Mouse (Mus musculus): ENCODE data around the gene Svop. TPM values are rescaled to one million over a fixed set of nuclear protein-coding genes. Genes with fewer than 3 reads are reported as not detected.

The Svop gene
- polyA plus RNA-seq, 1 experiment from 2014 or later, result not detected

- peaks cover 22% of the 10 kb centered on the region; the same call in 1 of the 2 replicates for H3K27me3 ChIP-seq
- H3K4me2 ChIP-seq, result no peak overlapping the region
- WGBS (ENCODE audit: insufficient replicate concordance), result 48% methylated on average over 6 of the region's 6 CpGs
- no peak for ATAC-seq (ENCODE audit: insufficient read depth)
- H3K9ac ChIP-seq, result no peak overlapping the region
- no peak overlapping the region for H3K27ac ChIP-seq (replicated peaks)
- H3K4me1 ChIP-seq (replicated peaks), result peaks cover 6% of the 10 kb centered on the region; the same call in 1 of the 2 replicates
- no peak overlapping the region for H3K4me3 ChIP-seq (replicated peaks)
- no peaks in the 10 kb centered on the region for H3K9me3 ChIP-seq (replicated peaks)
- no peaks in the 10 kb centered on the region for H3K36me3 ChIP-seq (replicated peaks)
Observed at GRCm38 (mm10) chr5:114024390-114024789, 67.0 kb downstream of the Svop start.

DNA sequence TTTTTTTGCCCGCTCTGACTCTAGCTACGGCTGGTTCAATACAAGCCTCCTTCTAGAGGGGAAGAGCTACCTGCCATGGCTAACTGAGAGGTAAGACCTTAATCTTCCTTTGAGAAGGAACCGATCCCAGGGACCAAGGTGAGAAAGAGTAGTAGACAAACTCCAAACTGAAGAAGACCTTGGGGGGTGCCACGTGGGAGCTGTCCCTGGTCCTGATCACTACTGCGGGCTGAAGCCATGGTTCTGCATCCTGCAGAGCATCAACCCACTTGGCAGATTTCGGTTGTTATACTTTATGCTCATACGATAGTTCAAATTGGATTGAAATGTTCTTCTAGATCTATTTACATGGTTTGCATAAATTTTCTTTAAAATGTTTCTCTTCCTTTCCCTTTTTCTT lies 76.2 kb downstream of the Svop start:
- Histone ChIP-seq H3K4me2 (no peak overlapping the region), H3K9me3 (replicated peaks) (no peaks in the 10 kb centered on the region), H3K4me1 (replicated peaks) (no peaks in the 10 kb centered on the region), H3K27me3 (peaks cover 7% of the 10 kb centered on the region; the same call in 1 of the 2 replicates), H3K27ac (replicated peaks) (no peak overlapping the region), H3K36me3 (replicated peaks) (no peaks in the 10 kb centered on the region), H3K9ac (no peak overlapping the region), H3K4me3 (replicated peaks) (no peak overlapping the region)
- no peak for ATAC-seq (ENCODE audit: insufficient read depth)
- WGBS (ENCODE audit: insufficient replicate concordance), result 56% methylated on average over 7 of the region's 7 CpGs

GRCm38 (mm10) chr5:114009049-114009448 lies 82.3 kb downstream of the Svop start:
- H3K27me3 ChIP-seq, result peaks cover 19% of the 10 kb centered on the region
- no peak overlapping the region for H3K4me3 ChIP-seq (replicated peaks)
- 44% methylated on average over 4 of the region's 4 CpGs for WGBS (ENCODE audit: insufficient replicate concordance)
- H3K4me1 ChIP-seq (replicated peaks), result 0 out of 2 replicates have a peak, but pooled peaks cover 3% of the 10 kb centered on the region
- ATAC-seq (ENCODE audit: insufficient read depth), result no peak
- no peak overlapping the region for H3K9ac ChIP-seq
- H3K36me3 ChIP-seq (replicated peaks), result no peaks in the 10 kb centered on the region
- no peaks in the 10 kb centered on the region for H3K9me3 ChIP-seq (replicated peaks)
- no peak overlapping the region for H3K27ac ChIP-seq (replicated peaks)
- H3K4me2 ChIP-seq, result no peak overlapping the region

- 72% methylated on average over 12 of the region's 12 CpGs for WGBS (ENCODE audit: insufficient replicate concordance)
- H3K4me1 ChIP-seq (replicated peaks), result peaks cover 11% of the 10 kb centered on the region; the same call in 1 of the 2 replicates
- no peak overlapping the region for H3K4me2 ChIP-seq
- no peaks in the 10 kb centered on the region for H3K36me3 ChIP-seq (replicated peaks)
- H3K27ac ChIP-seq (replicated peaks), result no peak overlapping the region
- H3K4me3 ChIP-seq (replicated peaks), result no peak overlapping the region
- H3K27me3 ChIP-seq, result peaks cover 22% of the 10 kb centered on the region
- H3K9me3 ChIP-seq (replicated peaks), result no peaks in the 10 kb centered on the region
- H3K9ac ChIP-seq, result no peak overlapping the region
- ATAC-seq (ENCODE audit: insufficient read depth), result no peak
Observed at GRCm38 (mm10) chr5:114007753-114008453, 83.5 kb downstream of the Svop start.

DNA sequence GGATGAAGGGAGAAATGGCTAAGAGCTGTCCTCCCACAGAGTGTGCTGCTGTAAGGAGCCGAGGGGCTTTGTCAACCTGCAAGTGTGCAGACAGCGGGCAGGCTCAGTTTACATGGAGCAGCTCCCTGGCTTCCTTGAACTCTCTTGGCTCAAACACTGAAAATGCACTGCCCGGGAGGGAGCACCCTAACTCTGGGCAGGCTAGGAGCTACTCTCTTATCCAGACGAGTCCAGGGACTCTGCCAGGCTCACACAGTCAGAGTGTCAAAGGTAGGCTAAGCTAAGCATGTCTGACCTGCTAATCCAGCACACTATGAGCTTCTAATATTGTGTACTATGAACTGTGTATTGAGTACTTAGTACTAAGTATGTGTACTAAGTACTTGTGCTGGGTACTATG lies 84.4 kb downstream of the Svop start:
- Histone ChIP-seq H3K27ac (replicated peaks) (no peak overlapping the region), H3K4me2 (no peak overlapping the region), H3K27me3 (peaks cover 22% of the 10 kb centered on the region), H3K36me3 (replicated peaks) (no peaks in the 10 kb centered on the region), H3K9ac (no peak overlapping the region), H3K9me3 (replicated peaks) (no peaks in the 10 kb centered on the region), H3K4me3 (replicated peaks) (no peak overlapping the region), H3K4me1 (replicated peaks) (peaks cover 13% of the 10 kb centered on the region; the same call in 1 of the 2 replicates)
- WGBS (ENCODE audit: insufficient replicate concordance), result 64% methylated on average over 4 of the region's 4 CpGs
- ATAC-seq (ENCODE audit: insufficient read depth), result no peak

- H3K4me3 ChIP-seq (replicated peaks), result no peak overlapping the region
- no peak overlapping the region for H3K4me2 ChIP-seq
- H3K27me3 ChIP-seq, result peaks cover 18% of the 10 kb centered on the region
- no peaks in the 10 kb centered on the region for H3K36me3 ChIP-seq (replicated peaks)
- H3K9ac ChIP-seq, result no peak overlapping the region
- no peaks in the 10 kb centered on the region for H3K9me3 ChIP-seq (replicated peaks)
- H3K4me1 ChIP-seq (replicated peaks), result peaks cover 13% of the 10 kb centered on the region; the same call in 1 of the 2 replicates
- WGBS (ENCODE audit: insufficient replicate concordance), result 55% methylated on average over 5 of the region's 5 CpGs
- ATAC-seq (ENCODE audit: insufficient read depth), result no peak
- no peak overlapping the region for H3K27ac ChIP-seq (replicated peaks)
Observed at GRCm38 (mm10) chr5:114005100-114005499, 86.3 kb downstream of the Svop start.

DNA sequence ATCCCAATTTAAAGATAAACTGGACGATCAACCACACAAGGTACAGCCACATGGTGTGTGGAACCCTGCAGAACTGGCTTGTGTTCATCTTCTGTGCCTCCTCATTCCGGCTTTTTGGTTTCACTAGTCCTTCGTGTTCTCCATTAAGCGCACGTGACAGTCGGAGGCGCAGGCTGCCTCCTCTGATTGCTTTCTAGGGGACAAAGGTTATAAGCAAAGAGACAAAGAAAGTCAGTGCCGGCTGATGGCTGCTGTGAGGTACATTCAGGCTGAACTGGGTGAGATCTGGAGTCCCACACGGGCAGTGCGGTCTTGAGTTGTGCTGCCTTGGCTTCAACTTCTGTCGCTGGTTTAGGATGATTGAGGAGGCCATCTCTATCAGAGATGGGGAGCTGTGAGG lies 86.8 kb downstream of the Svop start:
- Histone ChIP-seq H3K4me2 (no peak overlapping the region), H3K4me1 (replicated peaks) (peaks cover 9% of the 10 kb centered on the region; the same call in 1 of the 2 replicates), H3K27ac (replicated peaks) (no peak overlapping the region), H3K4me3 (replicated peaks) (no peak overlapping the region), H3K27me3 (peaks cover 18% of the 10 kb centered on the region), H3K9me3 (replicated peaks) (no peaks in the 10 kb centered on the region), H3K9ac (no peak overlapping the region), H3K36me3 (replicated peaks) (no peaks in the 10 kb centered on the region)
- WGBS (ENCODE audit: insufficient replicate concordance), result 67% methylated on average over 11 of the region's 11 CpGs
- ATAC-seq (ENCODE audit: insufficient read depth), result no peak

DNA sequence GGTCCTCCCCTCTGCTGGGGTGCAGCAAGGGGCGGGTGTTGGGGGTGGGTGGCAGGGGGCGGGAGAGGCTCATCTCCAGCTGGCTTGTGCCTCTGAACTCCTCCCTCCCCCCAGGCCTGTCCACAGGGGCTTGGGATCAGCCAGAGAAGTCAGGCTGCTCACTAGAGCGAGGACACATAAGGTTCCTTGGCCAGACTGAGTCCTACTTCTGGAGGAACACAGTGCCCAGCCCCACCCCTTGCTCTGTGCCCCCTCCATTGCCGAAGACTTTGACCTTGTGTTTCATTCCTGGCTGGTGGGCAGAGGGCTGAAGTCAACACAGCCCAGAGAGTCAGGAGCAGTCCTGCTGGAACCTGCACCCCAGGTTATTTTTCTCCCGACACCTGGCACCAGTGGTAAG lies 87.8 kb downstream of the Svop start, which contains the start of gene Dao:
Gene Dao, plus strand, starts transcription at position 162 of the 400 bp plus-strand sequence.
- H3K4me1 ChIP-seq (replicated peaks), result peaks cover 12% of the 10 kb centered on the region; the same call in 1 of the 2 replicates

DNA sequence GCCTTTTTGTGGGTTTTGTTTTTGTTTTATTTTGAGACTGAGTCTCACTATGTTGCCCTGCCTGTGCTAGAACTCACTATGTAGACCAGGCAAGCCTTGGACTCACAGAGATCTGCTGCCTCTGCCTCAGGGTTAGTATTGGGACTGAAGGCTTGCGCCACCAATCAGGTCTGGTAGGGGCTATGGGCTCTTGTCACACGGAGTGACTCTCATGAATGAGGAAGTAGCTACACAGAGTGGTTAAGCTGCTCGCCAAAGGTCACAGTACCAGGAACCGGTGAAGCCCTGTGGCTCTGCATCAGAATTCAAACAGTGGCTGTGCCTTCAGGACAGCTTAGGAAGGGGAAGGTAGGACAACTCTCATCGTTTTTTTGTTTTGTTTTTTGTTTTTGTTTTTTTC lies 92.0 kb downstream of the Svop start:
- no peak overlapping the region for H3K9ac ChIP-seq
- peak; percentile 23; the same call in 1 of the 2 replicates for ATAC-seq (ENCODE audit: insufficient read depth)
- no peak overlapping the region for H3K4me2 ChIP-seq
- peaks cover 13% of the 10 kb centered on the region for H3K4me1 ChIP-seq (replicated peaks)
- WGBS (ENCODE audit: insufficient replicate concordance), result 23% methylated on average over 5 of the region's 5 CpGs
- H3K27me3 ChIP-seq, result peaks cover 16% of the 10 kb centered on the region
- H3K9me3 ChIP-seq (replicated peaks), result no peaks in the 10 kb centered on the region
- no peak overlapping the region for H3K27ac ChIP-seq (replicated peaks)
- no peak overlapping the region for H3K4me3 ChIP-seq (replicated peaks)
- H3K36me3 ChIP-seq (replicated peaks), result no peaks in the 10 kb centered on the region

More for the DNA sequence above, 87.8 kb downstream of the Svop start, which contains the start of gene Dao:
- H3K4me2 ChIP-seq, result no peak within 1 kb of the TSS
- peaks cover 18% of the 10 kb centered on the region for H3K27me3 ChIP-seq
- no peak within 1 kb of the TSS for H3K4me3 ChIP-seq (replicated peaks)
- WGBS (ENCODE audit: insufficient replicate concordance), result 38% methylated on average over 5 of the region's 5 CpGs
- ATAC-seq (ENCODE audit: insufficient read depth), result no peak
- H3K27ac ChIP-seq (replicated peaks), result no peak within 1 kb of the TSS
- no peaks in the 10 kb centered on the region for H3K9me3 ChIP-seq (replicated peaks)
- no peak within 1 kb of the TSS for H3K9ac ChIP-seq
- H3K36me3 ChIP-seq (replicated peaks), result no peaks in the 10 kb centered on the region

DNA sequence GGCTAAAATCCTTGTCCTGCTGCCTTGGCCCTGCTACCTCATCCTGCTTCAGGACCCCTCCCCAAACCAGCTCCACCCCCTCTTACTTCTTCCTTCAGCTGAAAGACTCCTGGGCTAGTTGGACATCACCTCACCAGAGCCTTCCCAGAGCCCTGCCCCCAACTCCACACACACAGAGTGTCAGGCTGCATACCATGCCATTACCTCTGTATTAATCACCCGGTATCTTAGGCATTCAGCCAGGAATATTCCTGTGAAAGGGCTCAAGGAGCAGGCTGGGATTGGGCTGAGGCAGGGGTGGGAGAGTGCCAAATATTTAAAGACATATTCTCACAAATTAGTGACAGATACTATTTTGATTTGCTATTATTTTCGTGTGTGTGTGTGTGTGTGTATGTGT lies 94.9 kb downstream of the Svop start:
- Histone ChIP-seq H3K9me3 (replicated peaks) (no peaks in the 10 kb centered on the region), H3K27me3 (peaks cover 15% of the 10 kb centered on the region), H3K4me2 (no peak overlapping the region), H3K4me3 (replicated peaks) (no peak overlapping the region), H3K36me3 (replicated peaks) (no peaks in the 10 kb centered on the region), H3K9ac (no peak overlapping the region), H3K4me1 (replicated peaks) (peaks cover 30% of the 10 kb centered on the region), H3K27ac (replicated peaks) (no peak overlapping the region)
- WGBS (ENCODE audit: insufficient replicate concordance), result 47% methylated on average over 2 of the region's 2 CpGs
- no peak for ATAC-seq (ENCODE audit: insufficient read depth)

DNA sequence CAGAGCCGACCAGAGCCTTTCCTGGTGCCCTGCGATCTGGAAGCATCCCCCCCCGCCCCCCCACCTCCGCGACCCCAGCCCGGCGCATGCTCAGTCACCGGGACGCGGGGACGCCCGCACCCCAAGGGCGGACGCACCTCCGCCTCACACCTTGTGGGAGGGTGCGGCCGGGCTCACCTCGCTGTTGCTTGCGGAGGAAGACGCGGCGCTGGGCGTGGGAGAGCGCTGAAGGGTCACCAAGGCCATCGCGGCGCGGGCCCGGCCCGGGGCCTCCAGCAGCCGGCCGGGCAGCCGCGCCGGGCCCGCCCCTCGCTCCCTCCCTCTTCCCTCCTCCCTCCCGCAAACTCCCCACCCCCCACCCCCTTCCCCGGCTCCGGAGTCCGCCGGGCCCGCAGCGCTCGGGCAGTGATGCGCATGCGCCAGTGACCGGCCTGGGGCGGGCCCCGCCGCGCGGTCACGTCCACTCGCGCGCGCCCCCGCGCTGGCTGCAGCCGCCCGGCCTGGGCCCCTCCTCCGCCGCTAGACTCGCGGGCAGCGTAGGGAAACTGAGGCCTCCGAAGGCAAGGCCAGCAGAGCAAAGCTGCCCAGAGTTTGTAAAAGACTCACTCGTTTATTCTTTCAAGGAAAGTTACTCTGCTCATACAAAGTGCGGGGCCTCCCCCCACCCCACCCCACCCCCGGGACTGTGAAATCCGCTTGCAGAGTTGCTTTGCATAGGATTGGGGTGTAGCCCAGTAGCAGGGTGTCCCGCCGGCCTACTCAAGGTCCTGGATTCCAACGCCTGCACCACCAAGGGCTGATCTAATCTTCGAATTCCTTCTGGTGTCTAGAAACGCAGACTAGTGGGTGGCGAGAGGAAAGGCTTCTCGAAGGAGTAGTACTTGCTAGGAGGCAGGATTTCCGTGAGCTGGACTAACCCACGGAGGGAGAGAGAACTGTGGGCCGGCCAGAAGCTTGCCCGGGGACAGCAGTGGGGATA lies 97.6 kb downstream of the Svop start, which contains the start of gene Ssh1:
Gene Ssh1, minus strand, starts transcription at position 408 of the 979 bp plus-strand sequence.
- peaks cover 55% of the 10 kb centered on the region for H3K4me1 ChIP-seq (replicated peaks)
- under 1% methylated on average over 83 of the region's 83 CpGs for WGBS (ENCODE audit: insufficient replicate concordance)

More for the DNA sequence above, 97.6 kb downstream of the Svop start, which contains the start of gene Ssh1:
- Histone ChIP-seq H3K36me3 (replicated peaks) (no peaks in the 10 kb centered on the region; the same call in 1 of the 2 replicates), H3K4me2 (peak within 1 kb of the TSS; percentile 99), H3K9me3 (replicated peaks) (no peaks in the 10 kb centered on the region), H3K9ac (peak within 1 kb of the TSS; percentile 79), H3K27me3 (peaks cover 15% of the 10 kb centered on the region), H3K27ac (replicated peaks) (peak within 1 kb of the TSS; percentile 89), H3K4me3 (replicated peaks) (peak within 1 kb of the TSS; percentile 82)
- ATAC-seq (ENCODE audit: insufficient read depth), result peak; percentile 77
